Mouse (Mus musculus) left cerebral cortex, adult 9 months (tissue): Measurements from ENCODE around the gene Ppa2.
A peak's percentile ranks its signal among the peaks of the same experiment; 100 is the strongest.

ENCODE experiments used
- DNase-seq, 2 experiments: peaks; one replicate each; pipeline ENCODE4 v3.0.0; 2022; ENCODE audit warnings: low spot score in 2 of 2

Ppa2 gene

GRCm38 (mm10) chr3:133309954-133310808 lies at the start of gene Ppa2:
TSS of gene Ppa2 (plus strand) at chr3:133310110.
- DNase-seq = peak in 1 of 2 experiments; percentile 66

GRCm38 (mm10) chr3:133271887-133272286 lies 38.0 kb upstream of the Ppa2 start:
- DNase-seq = peak; percentile 25 to 91

DNA sequence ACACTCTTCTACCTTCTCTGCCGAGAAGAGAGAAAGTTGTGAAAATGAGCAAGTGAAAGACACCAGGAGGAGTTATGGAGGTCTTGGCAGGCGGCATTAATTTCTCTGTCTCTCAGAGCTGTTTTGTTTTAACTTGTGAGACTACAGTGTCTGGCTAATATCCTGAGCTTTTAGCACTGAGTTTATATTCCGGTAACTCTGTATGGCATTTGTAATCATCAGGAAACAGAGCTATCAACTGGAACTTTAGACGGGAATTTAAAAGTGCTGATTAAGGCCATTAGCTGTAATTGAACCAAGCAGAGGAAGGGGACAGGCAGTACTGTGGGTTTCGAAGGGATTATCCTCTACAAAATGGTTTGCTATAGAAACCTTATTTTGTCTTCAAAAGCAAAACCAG lies 25.3 kb upstream of the Ppa2 start:
- no peak for DNase-seq

- DNase-seq = no peak
Observed at GRCm38 (mm10) chr3:133288795-133289194, 21.1 kb upstream of the Ppa2 start.

- DNase-seq = no peak
Observed at GRCm38 (mm10) chr3:133304328-133304727, 5.6 kb upstream of the Ppa2 start.

DNA sequence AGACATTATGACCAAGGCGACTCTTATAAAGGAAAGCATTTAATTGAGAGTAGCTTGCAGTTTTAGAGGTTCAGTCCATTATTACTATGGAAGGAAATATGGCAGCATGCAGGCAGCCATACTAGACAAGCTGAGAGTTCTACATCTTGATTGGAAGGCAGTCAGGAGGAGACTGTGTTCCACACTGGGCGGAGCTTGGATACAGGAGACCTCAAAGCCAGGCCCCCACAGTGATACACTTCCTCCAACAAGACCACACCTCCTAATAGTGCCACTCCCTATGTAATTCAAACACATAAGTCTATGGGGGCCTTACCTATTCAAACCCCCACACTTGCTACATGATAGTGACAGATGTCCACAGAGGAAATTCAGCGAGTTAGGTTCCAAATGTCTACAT lies 1.5 kb upstream of the Ppa2 start:
- DNase-seq = no peak

GRCm38 (mm10) chr3:133309359-133309758 lies 551 bp upstream of the Ppa2 start:
- DNase-seq = no peak

DNA sequence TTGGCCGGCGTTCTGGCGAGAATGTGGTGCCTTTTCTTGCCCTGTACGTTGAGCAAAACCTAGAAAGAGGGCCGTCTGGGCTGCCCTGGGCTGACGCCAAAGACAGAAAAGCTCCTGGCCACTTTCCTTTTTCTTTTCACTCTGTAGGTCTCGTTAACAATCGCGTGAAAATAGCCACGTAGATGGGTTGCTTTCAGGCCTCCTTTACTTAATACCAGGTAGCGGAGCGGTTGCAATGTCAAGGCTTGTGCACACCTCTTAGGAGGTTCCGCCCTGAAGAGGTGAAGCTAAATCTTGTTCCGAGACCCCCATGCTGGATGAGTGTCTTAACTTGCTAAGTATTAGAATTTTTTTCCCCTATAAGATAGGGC lies 884 bp downstream of the Ppa2 start:
- DNase-seq = no peak

DNA sequence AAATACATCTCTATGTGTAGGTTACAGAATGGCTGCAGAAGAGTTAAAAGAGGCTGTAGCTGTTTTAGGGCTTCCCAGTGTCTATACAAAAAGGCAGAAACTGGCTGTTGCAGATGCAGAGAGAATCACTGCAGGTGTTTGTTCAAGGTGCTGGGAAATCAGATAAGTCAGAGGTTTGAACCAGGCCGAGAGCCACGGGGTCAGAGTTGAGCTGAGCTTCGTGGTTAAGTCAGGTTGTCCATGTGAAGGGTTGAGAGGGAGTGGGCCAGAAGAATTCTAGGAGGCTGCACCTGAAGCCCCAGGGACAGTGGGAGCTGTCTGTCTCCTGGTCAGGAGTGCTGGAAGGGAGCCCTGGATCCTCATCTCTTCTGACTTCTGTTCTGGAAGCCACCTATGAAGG lies 2.4 kb downstream of the Ppa2 start:
- DNase-seq = no peak

DNA sequence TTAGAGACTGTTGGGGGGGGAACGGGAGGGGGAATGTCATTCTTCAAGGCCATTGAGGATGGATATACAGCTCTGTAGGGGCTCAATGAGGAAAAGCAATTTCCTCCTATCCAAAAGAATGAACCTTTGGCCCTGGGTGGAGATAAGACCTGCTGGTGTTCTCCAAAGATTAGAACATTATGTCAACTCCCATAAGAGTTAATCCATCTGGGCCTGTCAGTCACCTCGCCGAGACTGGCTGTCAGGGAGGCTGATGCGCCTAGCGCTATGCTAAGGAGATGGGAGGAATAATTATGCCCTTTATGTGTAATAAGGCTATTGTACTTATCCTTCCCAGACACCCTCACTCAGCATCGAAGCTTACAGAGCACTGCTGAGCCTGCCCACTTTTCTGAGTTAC lies 2.9 kb downstream of the Ppa2 start:
- DNase-seq = no peak

GRCm38 (mm10) chr3:133313491-133314199 lies 3.7 kb downstream of the Ppa2 start:
- no peak for DNase-seq

GRCm38 (mm10) chr3:133314475-133314874 lies 4.6 kb downstream of the Ppa2 start:
- peak in 1 of 2 experiments; percentile 77 for DNase-seq

DNA sequence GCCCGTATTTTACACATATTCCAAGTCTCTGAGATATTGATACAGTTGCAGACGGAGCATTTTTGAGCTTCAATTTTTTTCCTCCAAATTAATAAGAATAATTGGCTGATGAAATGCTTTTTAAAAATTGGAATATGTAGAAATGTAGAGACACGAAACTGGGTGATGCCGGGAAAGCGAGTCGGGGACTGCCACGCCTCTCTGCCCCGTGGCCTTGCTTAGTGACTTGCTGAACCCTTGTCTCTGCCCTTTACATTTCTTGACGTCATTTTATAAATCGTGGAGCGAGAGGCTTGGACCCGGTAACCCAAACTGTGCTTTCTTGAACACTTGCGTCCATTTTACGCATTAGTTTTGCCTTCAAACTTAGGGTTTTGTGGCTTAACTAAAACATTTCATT lies 5.1 kb downstream of the Ppa2 start:
- no peak for DNase-seq

DNA sequence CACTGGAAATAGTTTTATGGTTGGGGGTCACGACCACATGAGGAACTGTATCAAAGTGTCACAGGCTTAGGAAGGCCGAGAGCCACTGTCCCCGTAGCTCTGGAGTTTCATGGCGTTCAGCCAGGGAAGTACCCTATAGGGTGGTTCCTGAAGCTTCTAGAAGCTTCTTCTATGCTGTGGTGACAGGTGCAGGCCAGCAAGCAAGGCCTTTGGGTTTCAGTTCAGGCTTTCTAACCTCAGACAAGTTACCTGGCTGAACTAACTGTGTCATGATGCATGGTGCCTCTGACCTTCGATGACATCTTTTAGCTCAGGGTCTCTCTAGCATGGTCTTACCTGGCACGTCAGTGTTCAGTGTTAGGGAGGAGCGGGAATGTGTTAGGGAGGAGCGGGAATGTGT lies 5.7 kb downstream of the Ppa2 start:
- no peak for DNase-seq

DNA sequence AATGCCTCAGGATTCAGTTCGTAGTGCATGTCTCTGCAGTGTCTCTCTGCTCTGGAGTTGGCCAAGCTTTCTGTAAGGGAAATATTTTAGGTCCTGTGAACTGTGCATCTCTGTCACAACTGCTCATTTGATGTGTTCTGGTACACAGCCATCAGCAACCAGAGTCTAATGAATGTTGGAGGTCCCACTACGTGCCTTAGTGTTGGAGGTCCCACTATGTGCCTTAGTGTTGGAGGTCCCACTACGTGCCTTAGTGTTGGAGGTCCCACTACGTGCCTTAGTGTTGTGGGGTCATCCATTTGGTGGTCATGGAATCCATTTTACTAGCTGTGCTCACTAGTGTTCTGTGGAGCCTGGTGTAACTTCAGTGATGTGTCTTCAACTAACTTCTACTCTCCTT lies 7.9 kb downstream of the Ppa2 start:
- no peak for DNase-seq

DNA sequence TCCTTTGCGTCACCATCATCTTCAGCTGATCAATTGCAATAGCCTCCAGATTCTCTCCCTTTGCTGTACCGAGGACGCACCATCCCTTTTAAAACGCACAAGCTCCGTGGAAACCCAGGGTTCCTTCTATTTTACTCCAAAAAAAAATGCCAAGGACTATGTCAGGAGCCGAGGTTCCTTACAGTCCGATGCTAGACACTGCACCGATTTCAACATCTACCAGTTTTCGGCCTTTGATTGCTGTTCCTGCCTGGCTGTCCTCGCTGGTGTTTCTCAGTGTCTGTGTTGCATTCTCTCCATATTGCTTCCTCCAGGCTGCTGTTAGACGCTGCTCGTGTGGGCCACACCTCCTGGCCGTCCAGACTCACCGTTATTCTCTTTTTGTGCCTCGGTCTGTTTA lies 8.7 kb downstream of the Ppa2 start:
- DNase-seq = no peak

- DNase-seq = no peak
Observed at GRCm38 (mm10) chr3:133319795-133320194, 9.9 kb downstream of the Ppa2 start.

DNA sequence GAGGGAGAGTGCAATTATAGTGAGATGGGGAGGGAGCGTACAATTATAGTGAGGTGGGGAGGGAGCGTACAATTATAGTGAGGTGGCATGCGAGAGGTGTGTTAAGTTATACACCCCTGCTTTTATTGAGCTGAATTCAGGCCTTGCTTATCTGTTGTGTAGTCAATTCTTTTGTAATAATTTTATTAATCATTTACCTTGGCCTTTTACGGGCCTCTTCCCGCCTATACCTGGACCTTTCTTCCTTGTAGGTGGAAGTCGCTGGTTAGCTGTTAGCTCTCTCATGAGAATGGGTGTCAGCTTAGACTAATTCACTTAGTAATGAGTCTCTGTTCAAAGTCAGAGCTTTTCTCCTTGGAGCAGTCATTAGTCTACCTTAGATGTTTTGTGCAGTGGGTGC lies 10.4 kb downstream of the Ppa2 start:
- no peak for DNase-seq

- DNase-seq = no peak
Observed at GRCm38 (mm10) chr3:133321928-133322327, 12.0 kb downstream of the Ppa2 start.

DNA sequence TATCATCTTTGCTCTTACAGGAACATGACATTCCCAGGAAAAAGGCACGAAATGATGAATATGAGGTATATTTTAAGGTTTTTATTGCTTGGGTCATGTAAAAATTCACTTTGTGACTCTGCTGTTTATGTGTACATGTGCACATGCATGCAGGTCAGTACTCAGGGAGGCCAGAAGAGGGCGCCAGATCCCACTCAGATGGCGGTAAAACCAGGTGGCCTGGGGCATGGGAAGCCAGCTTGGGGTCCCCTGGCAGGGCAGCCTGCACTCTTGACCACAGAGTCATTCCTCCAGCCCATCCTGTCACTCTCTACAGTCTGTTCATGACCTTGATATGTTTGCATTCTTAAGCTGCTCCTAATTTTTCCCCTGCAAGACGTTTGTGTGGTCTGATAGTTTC lies 12.6 kb downstream of the Ppa2 start:
- no peak for DNase-seq

GRCm38 (mm10) chr3:133325135-133325534 lies 15.2 kb downstream of the Ppa2 start:
- no peak for DNase-seq

GRCm38 (mm10) chr3:133328551-133328950 lies 18.6 kb downstream of the Ppa2 start:
- no peak for DNase-seq

GRCm38 (mm10) chr3:133329406-133329805 lies 19.5 kb downstream of the Ppa2 start:
- no peak for DNase-seq
